Mouse (Mus musculus) cerebellum, adult (tissue): ENCODE data around the gene Psmd10.

ENCODE experiments used
- ATAC-seq: cut with Nextera tagmentation; 2 replicates; pipeline ENCODE4 v1.9.2; 2017; ENCODE audit warnings: mild to moderate bottlenecking, moderate library complexity, mixed read lengths; ENCODE audit not compliant: insufficient number of reproducible peaks, low FRiP score, low TSS enrichment

The Psmd10 gene

GRCm38 (mm10) chrX:140956272-140956940 lies at the start of gene Psmd10, which contains the start of gene Atg4a:
Gene Psmd10, minus strand, starts transcription at chrX:140956728.
Gene Atg4a, plus strand, starts transcription at chrX:140956907.
- peak; percentile 99 for ATAC-seq

GRCm38 (mm10) chrX:140998885-140999284 lies 42.4 kb upstream of the Psmd10 start:
- ATAC-seq, result no peak

- ATAC-seq, result no peak
Measured at GRCm38 (mm10) chrX:140997912-140998545, 41.5 kb upstream of the Psmd10 start.

GRCm38 (mm10) chrX:140996909-140997516 lies 40.5 kb upstream of the Psmd10 start:
- ATAC-seq, result peak; percentile 58; the same call in 1 of the 2 replicates

GRCm38 (mm10) chrX:140985256-140985655 lies 28.7 kb upstream of the Psmd10 start:
- ATAC-seq, result no peak

GRCm38 (mm10) chrX:140984795-140985194 lies 28.3 kb upstream of the Psmd10 start:
- no peak for ATAC-seq

GRCm38 (mm10) chrX:140983206-140983960 lies 26.9 kb upstream of the Psmd10 start:
- ATAC-seq, result no peak

GRCm38 (mm10) chrX:140980163-140980562 lies 23.6 kb upstream of the Psmd10 start:
- ATAC-seq, result no peak

GRCm38 (mm10) chrX:140979546-140979945 lies 23.0 kb upstream of the Psmd10 start:
- no peak for ATAC-seq

GRCm38 (mm10) chrX:140978943-140979342 lies 22.4 kb upstream of the Psmd10 start:
- no peak for ATAC-seq

GRCm38 (mm10) chrX:140956959-140957358 lies 431 bp upstream of the Psmd10 start:
- ATAC-seq, result peak; percentile 80

GRCm38 (mm10) chrX:140953618-140954017 lies 2.9 kb downstream of the Psmd10 start:
- no peak for ATAC-seq

GRCm38 (mm10) chrX:140936271-140936670 lies 20.3 kb downstream of the Psmd10 start:
- ATAC-seq, result no peak

- ATAC-seq, result no peak
Measured at GRCm38 (mm10) chrX:140933263-140933662, 23.3 kb downstream of the Psmd10 start.

- ATAC-seq, result no peak
Measured at GRCm38 (mm10) chrX:140932066-140932465, 24.5 kb downstream of the Psmd10 start.

GRCm38 (mm10) chrX:140921321-140921720 lies 35.2 kb downstream of the Psmd10 start:
- no peak for ATAC-seq

- ATAC-seq, result no peak
Measured at GRCm38 (mm10) chrX:140907360-140907759, 49.2 kb downstream of the Psmd10 start, which contains the start of gene Vsig1. Gene Vsig1, plus strand, starts transcription at chrX:140907608.

- ATAC-seq, result no peak
Measured at GRCm38 (mm10) chrX:140903487-140903886, 53.0 kb downstream of the Psmd10 start.
